Mouse (Mus musculus) naive thymus-derived CD4-positive, alpha-beta T cell, adult 2 months (primary cell): ENCODE measurements around the gene Rbks.
"Not testable (repeated sequence)": the region's sequence is repeated elsewhere in the genome, so short reads cannot be mapped to it uniquely, and the experiment has no call there.

Source experiments
- DNase-seq: peaks from one replicate; pipeline ENCODE4 v3.0.0-alpha.2; 2011; ENCODE audit warnings: low read depth

Gene Rbks

DNA sequence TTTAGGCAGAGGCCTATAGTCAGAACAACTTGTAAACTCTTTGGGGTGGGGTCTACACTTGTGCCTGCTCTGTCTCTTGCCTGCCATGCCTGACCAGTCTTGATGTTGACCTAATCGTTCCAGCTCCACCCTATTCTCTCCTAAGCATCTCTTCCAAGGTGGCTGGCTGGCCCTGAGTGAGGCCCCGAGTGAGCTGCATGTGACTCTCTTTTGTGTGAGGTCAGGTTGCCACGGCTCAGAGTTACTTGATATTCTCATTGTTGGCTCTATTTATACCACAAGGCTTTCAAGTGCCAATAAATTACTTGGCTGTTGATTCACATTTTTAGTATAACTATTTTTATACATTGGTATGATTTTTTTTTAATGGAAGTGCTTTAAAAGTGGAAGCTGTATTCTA lies 70.3 kb downstream of the Rbks start:
- DNase-seq: no peak

DNA sequence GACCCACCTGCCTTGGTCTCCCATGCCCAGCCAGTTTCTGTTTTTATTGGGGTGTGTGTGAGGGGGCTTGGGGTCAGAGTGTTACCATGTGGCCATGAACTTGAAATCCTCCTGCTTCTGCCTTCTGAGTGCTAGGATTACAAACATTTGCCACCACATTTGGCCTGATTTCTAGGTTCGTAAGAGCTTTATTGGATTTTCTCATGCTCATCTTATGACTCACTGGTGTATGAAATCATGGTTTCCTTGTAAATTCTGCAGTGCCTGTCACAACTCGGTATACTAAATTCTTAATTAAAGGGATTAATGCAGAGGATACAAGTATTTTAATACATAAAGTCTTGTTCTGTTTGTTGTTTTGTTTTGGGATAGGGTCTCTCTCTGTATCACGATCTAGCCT lies 77.1 kb downstream of the Rbks start:
- no peak for DNase-seq

DNA sequence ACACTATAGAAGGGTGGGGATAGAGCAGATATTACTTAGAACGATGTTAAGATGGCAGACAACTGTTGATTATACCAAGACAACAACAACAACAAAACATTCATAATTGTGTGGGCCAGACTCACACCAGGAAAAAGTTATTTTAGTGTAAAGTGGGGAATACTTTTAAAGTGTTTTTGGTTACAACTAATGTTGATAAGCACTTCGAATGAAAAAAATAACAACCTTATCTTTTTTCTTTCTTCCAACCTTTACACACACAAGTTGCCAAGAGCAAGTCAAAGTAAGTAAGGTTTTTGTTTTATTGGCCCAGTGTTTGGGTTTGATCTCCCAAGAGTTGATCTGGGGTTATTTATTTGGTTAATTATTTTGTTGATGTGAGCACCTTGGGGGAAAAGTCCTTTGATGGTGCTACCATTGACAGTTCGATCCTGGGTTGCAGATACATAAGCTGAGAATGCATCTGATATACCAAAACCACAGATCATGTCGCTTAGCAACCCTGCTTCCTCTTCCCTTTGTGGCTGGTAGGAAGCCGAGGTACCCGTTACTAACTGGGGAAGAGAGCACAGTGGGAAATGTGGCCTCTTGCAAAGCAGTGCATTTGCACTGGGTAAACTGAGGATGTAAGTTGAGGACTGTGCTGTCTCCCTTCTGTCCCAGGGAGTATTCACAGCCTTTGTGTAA lies 82.9 kb downstream of the Rbks start:
- peak; percentile 74 for DNase-seq

DNA sequence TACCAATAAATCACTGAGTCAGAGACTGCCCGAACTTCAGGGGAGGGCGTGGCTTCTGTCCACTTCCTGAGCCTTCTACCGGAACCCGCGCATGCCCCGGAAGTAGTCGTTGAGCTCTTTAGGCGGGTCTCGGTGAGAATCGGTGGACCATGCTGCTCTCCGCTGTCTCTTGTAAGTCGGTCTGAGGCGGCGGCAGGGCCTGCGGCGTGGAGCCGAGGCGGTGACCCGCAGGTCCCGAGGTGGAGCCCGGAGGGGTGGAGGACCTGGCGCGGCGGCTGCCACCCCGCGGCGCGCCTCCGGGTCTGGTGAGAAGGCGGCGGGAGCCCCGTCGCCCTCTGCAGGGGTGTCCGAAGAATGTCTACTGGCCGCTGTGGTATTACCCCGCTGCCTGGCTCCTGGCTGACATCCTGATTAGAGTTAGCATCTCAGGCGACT lies 83.6 kb downstream of the Rbks start:
- DNase-seq: peak; percentile 77

DNA sequence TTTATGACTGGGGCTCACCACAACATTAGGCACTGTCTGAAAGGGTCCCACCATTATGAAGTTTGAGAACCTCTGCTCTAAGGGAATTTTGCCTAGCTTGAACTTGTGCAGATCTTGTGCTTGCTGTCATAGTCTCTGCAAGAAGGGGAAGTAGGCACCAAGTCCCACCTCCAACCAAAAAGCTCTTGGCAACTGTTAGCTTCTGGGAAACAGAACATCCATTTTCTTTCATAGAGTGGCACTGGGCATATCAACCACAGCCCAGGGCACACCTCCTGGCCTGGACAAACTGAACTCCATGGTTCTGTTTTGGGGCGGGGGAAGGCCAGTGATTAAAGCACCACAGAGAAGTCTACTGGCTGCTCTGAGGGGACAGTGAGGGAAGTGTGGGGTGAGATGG lies 86.2 kb downstream of the Rbks start:
- DNase-seq: no peak

DNA sequence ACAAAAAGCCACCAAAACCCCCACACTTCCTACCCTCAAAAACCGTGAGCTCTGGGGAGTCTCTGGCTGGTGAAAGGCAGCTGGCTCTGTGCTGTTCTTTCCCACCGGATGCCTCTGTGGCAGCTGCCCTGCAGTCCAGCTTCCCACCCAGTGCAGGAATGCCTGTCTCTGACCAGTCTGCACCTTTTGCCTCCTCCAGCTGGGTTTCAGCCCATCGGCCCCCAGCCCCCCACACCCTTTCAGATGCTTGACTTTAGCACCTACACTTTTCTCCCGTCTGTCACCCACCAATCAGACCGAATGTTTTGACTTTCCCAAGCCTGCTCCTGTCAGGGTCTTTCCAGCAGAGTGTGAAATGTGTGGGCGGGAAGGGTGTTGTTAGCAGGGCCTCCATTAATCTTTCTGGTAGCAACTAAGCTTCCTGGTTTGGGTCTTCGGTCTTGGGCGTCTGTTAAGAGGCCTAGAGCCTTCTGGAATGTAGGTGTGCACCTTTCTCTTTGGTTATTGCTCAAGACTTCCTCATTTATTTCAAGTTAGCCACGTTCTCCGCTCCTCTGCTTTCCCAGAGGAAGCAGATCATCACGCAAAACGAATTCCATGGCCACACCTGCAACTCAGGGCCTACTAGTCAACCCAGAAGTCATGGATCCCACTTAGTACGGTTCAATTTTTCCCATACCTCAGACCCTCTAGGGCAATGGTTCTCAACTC lies 86.9 kb downstream of the Rbks start:
- DNase-seq: no peak

DNA sequence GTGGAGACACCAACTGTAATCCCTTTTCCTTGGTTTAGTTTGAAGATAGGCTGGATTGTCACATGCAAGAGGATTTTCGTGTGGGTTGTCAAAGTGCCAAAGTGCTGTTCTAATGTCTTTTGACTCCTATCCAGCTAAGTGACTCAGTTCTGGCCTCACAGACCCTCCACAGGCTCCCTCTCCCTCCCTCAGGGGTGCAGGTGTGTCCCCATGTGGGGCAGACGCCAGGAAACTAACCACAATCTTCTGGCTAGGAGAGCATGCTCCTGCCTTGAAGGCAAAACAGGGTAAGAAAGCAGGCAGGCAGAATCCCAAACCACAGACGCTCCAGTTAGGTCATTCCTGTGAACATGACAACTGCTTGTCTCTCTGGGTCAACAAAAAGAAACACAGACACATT lies 91.3 kb downstream of the Rbks start:
- no peak for DNase-seq

DNA sequence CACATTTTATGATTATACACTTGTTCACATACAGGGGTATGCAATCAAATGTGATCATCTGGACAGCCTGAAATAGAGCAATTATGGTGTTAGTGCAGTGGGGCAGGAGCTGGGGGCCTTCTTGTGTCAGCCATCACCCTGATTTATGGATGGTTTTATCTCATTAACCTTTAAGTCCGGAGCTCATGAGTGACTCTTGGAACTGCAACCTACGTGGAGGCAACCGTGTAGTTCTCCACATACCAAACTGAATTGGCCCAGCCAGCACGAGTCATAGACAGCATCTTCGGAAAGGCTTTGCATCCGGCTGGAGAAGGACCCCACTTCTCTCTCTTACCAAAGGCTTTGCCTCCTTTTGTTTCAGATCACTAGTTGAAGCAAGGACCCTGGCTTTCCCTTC lies 93.7 kb downstream of the Rbks start:
- DNase-seq: no peak

DNA sequence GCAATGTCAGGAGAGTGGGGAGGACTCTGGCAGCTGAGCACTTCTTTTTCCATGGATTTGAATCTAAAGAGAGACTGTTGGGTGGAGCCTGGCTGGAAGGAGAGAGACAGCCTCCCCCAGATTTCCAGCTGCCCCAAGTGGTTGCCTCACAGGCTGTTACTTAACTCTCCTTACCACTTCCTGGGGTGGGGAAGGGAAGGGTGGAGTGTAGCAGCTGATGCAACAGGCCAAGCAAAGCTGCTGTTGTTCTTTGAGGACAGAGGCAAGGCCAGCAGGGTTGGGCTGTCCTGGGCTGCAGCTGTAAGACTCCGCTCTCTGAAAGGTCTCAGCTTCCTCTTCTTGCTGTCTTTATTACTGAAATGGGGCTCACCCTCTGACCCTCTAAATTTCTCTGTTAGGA lies 95.0 kb downstream of the Rbks start:
- peak; percentile 75 for DNase-seq

DNA sequence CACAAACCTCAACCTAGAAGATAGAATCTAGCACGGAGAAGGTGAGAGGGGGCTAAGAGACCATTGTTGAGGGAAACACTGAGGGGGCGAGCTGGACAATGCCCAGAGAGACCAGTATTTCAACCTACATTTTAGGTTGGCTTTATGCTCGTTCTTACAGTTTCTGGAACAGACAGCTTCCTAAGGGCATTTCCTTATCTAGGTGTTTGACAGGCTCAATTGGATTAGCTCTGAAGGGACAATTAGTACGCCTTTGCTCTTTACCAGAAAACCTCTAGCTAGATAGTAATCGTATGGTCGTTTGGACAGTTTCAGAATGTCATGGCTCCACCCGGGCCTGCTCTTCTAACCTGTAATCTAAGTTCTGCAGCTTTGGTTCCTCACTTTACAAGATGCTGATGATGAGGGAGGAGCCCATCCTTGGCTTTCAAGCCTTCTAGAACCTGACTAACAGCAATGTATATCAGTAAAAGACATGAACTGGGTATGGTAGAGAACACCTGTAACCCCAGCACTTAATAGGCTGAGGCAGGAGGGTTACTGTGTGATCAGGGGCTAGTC lies 96.2 kb downstream of the Rbks start:
- DNase-seq: no peak

DNA sequence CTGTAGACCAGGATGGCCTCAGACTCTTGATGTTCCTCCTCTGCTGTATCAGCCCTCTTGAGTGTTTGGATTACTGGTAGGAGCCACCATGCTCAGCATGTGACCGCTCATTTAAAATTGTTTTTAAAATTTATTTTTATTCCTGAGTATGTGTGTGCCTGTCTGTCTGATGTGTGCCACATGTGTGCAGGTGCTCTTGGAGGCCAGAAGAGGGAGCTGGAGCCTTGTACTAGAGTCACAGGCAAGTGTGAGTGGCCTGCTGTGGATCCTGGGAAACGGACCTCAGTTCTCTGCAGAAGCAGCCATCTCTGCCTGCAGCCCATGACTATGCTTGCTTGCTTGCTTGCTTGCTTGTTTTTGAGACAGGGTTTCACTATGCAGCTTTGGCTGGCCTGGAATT lies 98.3 kb downstream of the Rbks start:
- peak; percentile 50 for DNase-seq

DNA sequence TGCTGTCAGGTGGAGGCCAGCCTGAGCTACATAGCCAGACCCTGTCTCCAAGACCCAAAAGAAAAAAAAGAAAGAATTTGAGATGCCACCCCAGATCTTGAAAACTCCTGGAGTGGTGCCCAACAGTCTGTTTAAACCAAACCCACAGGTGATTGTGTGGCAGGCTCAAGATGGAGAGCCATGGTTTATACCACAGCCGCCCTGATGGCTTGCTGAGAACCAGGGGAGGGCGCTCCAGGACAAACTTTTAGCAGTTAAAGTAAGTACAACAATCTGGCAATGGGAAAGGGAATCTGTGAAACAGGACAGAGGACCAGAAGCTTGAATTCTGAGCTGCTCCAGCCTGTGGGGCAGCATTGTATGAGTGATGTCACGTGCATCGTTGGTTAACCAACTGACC lies 98.8 kb downstream of the Rbks start:
- peak; percentile 78 for DNase-seq

DNA sequence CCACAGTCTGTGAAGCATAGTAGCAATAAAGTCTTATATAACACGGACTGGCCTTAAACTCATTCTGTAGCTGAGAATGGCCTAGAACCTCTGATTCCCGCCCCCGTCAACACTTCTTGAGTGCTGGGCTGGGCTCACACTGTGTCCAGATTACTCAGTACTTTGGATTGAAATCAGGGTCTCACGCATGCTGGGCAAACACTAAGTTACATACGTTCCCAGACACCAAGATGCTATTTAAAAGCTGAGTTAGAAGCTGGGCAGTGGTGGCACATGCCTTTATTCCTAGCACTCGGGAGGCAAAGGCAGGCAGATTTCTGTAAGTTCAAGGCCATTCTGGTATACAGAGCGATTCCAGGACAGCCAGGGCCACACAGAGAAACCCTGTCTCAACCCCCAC lies 99.3 kb downstream of the Rbks start:
- no peak for DNase-seq

DNA sequence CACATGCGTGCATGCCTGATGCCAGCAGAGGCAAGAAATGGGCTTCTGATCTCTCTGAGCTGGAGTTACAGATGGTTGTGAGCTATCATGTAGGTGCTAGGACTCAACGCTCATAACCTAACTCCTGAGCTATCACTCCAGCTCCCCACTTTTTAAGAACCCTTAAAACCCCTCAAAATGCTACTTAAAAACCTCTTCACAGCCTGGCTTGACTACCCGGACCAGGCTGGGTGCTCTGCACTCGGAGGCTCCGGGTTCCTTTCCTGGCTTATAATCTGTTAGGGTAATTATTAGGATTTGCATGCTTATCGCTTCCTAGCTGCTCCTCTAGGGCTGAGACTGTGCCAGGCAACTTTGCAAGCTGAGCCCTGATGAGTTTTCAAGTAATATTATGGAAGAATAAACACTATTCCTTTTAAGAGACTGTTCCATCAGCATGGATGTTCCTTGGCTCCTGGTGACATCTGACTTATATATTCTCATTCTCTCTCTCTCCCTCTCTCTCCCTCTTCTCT lies 99.9 kb downstream of the Rbks start:
- DNase-seq: no peak

DNA sequence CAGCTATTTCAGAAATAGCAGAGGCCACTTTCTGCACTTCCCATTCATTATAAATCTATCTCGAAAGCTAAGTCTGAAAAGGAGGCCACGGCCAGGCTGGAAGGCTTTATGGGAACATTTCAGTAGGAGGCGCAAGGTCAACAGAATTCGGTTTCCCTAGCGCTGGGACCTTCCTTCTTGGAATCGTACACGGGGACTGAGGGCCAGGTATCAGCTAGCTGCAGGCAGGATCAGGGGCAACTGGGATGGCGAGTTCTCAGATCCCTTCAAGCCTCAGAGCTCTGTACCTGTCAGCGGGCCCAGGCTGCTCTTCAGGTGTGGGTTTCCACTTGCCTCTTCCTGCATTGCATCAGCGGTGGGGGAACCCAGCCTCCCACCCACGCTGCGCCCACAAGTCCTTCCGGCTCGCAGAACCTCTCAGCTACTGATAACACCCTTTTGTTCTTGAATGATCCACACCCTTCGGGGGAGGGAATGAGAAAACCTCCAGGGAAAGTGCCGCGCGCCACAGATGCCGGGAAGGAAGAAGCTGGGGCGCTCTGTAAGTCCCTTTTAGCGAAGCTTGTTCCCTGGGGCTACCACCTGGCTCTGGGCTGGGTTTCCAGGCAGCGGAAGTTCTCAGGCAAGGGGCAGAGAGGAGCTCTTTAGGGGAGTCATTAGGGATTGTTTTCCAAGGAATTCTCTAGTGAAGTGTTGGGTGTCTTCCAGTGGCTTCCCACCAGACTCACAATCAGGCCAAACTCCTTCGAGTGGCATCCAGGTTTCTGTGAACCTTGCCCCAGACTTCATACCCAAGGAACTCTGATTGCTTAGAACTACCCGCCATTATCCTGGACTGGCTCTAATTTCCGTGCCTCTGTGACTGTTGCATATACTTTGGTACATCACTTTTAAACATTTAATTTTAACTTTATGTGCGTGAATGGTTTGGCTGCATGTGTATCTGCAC lies 100.7 kb downstream of the Rbks start, which contains the start of gene Mrpl33:
Mrpl33 (plus strand) TSS at position 455 of the 949 bp plus-strand sequence.
- DNase-seq: peak; percentile 88

DNA sequence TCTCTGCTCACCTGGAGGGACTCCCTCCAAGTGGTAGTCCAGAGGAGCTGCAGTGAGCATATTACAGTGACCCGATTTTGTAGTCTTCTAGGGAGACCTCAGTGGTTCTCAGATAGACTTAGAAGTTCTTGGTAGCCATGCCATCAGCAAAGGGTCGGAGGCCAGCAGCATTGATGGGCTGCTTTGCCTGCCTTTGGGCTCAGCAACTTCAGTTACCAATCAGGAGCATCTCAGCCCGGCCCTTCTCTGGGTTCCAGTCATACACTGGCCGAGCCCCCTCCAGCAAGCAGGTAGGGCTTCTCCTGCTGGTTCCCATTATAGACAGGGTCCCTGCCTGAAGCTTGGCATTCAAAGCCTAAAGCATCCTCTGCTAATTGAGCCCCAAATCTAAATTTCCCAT lies 101.6 kb downstream of the Rbks start:
- no peak for DNase-seq

DNA sequence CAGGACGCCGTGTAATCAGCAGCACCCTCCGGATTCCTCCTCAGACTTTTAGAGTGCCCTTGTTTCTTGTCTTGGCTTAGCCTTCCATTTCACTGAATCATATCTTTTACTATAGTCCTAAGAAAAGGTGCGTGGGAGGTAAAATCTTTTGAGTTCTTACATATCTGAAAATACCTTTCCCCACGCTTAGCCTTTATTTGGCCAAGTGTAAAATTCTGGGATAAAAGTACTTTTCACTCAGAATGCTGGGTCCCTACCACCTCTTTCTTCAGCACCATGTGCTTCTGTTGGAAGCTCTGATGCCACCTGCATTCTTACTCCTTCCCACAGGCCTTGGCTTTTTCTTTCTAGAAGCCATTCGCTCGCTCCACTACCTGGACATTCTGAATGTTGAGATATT lies 106.3 kb downstream of the Rbks start:
- DNase-seq: no peak

DNA sequence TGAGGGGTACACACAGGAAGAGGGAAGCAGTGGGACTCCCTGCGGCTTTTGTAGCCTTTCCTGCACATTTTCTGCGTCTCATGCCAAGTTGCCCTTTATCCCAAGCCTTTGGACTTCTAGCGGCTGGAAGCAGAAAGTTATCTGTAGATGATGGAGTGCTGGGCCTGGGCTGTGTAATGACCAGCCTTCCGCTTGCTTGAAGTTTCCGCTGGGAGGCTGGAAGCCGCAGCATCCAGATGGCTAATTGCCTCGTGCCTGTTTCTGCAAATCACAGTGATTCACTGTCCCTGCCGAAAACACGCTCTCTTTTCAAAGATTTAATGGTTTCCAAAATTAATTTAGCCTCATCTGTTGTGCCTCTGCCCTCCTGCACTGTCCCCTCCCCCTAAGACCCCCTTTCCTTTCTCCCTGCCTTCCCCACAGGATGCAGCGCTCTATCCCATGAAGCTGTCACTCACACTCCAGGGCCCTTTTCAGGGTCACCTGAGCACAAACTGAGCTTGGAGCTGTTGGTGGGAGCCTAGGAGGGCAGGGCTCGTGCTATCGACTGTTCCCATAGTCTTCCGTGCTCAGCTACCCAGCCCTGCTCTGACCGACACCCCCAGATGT lies 107.6 kb downstream of the Rbks start:
- no peak for DNase-seq

DNA sequence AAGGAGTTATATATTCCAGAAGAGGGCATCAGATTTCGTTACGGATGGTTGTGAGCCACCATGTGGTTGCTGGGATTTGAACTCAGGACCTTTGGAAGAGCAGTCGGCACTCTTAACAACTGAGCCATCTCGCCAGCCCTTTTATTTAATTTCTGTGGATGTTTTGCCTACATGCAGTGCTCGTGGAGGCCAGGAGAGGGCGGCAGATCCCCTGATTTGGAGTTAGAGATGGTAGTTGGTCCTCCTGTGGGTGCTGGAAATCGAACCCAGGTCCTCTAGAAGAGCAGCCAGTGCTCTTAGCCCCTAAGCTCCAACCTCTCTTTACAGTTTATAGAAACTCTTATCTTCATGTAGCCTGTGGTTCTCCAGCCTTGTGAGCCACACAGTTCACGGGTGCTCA lies 108.8 kb downstream of the Rbks start:
- DNase-seq: not testable (repeated sequence)

DNA sequence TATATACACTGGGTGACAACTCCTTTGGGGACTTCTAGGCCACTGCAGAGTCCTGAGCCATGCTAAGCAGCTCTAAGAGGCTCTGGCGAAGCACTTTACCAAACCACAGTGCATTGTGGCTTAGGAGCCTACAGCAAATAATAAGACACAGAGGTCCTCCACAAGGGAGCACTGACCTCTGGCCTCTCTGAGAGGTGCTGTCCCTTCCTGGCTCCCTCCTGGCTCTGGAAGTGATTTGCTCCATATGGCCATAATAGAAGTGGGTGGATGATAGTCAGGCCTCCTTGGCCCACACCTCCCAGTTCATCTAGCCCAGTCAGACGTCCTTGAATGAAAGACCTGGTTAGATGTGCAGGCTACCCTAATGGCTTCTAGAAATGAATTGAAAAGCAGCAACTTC lies 109.4 kb downstream of the Rbks start:
- DNase-seq: no peak

DNA sequence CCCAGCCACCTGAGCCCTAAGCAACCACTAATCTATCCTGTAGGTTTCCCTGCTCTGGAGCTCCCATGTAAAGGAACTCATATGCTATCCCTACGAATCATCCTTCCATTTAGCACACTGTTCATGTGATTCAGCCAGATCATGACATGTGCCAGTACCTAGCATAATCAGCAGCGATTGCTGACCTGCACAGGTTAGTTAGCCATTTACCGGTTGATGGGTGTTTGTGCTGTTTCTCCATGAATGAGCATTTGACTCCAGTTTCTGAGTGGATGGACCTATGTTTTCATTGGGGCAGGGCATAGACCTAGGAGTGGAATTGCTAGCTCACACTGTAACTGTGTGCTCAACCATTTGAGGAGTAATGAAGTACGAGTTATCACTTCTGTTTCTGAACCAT lies 111.9 kb downstream of the Rbks start:
- no peak for DNase-seq

DNA sequence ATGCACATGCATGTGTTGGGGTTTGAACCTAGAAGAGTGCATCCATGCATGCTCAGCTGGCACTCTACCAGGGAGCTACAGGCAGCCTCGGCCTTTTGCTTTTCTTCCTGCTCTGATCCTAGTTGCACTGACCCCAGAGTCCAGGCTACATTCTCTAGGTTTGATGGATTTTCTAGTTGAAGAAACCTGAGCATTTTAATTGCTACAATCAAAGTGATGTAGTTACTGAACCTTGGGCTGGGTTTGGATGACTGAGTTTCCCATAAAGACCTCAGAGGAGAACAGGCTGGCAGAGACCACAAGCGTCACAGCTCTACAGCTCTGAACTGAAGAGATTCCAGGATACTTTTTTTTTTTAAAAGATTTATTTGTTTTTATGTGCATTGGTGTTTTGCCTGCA lies 114.2 kb downstream of the Rbks start:
- no peak for DNase-seq
